7 mouse cellular contexts compared by ENCODE assay signal in the genomic region with DNA sequence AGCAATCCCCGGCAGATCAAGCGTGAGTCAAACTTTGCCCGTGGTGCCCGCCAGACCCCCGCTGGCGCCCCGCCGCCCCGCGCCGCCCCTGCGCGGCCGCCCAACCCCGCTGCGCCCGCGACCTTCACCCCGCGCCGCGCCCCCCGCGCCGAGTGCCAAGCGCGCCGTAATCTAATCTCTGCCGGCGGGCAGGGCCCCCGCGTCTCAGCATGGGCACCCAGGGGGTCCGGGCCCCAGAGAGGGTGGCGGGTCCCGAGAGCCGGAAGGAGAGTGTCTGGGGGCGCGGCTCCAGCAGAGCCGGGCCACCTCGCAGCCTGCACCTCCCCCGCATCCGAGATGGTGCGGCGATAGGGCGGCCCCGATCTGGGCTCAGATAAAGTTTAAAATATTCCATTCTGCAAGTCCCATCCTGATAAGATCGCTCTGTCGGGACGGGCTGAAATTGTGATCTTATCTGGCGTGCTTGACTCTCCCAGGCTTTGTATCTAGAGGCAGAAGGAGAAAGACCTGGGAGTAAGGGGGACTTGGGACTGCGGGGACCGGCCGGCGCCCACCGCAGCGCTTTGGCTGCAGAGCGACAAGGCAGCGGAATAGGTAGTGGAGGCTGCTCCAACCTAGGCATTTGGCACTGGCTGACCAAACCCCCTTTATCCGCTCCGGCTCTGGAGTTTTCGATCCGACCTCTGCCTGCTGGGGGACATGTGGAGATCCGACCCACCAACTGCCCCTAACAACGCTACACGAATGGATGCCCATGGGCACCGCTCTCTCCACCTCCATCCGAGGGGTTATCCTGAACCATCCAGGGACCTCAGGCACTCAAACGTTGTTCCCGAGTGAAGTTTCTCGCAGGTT. TPM values are rescaled to one million over a fixed set of nuclear protein-coding genes. Genes with fewer than 3 reads are reported as not detected.
DNase-seq lines count a peak whose midpoint lies in the region; ATAC-seq lines count a peak whose summit lies in the region.

No protein-coding gene starts in this region.

- H3K4me3 ChIP-seq in embryonic facial prominence, embryonic 14.5 days (ENCODE audit: low read depth, low read length) = peak overlapping the region; percentile 71
- peak overlapping the region; percentile 61 for H3K4me3 ChIP-seq in hindbrain, embryonic 15.5 days
- peak overlapping the region; percentile 99 for H3K4me3 ChIP-seq in liver, embryonic 11.5 days (ENCODE audit: low read depth, low read length)
- peak overlapping the region; percentile 60 for H3K4me3 ChIP-seq in neural tube, embryonic 11.5 days (ENCODE audit: low read depth, low read length)

- H3K9me3 ChIP-seq in embryonic facial prominence, embryonic 14.5 days (ENCODE audit: control insufficient read depth, low read length) = no peaks in the 10 kb centered on the region
- no peaks in the 10 kb centered on the region for H3K9me3 ChIP-seq in hindbrain, embryonic 15.5 days
- no peaks in the 10 kb centered on the region for H3K9me3 ChIP-seq in liver, embryonic 11.5 days (ENCODE audit: control insufficient read depth, low read length)
- no peaks in the 10 kb centered on the region for H3K9me3 ChIP-seq in neural tube, embryonic 11.5 days (ENCODE audit: control insufficient read depth, low read length)

- peak; percentile 21 to 33 for DNase-seq in CD8-positive naive resting alpha-beta T cell, adult 2 months (ENCODE audit: low read depth in 2 of 2, low spot score in 2 of 2)
- peak; percentile 37 for DNase-seq in Muller cell, postnatal 12 days (ENCODE audit: inconsistent ontology term)
- no peak for DNase-seq in embryonic facial prominence, embryonic 14.5 days (ENCODE audit: low spot score)
- no peak for DNase-seq in liver, embryonic 11.5 days (ENCODE audit: low spot score)
- DNase-seq in neural tube, embryonic 11.5 days (ENCODE audit: low spot score) = no peak
- DNase-seq in adipocyte (ENCODE audit: low spot score) = no peak

- no peak for ATAC-seq in embryonic facial prominence, embryonic 14.5 days (ENCODE audit: low read depth)
- ATAC-seq in hindbrain, embryonic 15.5 days (ENCODE audit: low FRiP score, low read depth) = no peak
- ATAC-seq in liver, embryonic 11.5 days (replicated peaks; ENCODE audit: low FRiP score) = no peak
- ATAC-seq in neural tube, embryonic 11.5 days (ENCODE audit: insufficient read depth, low FRiP score, low TSS enrichment) = no peak

- peak overlapping the region; percentile 63; the same call in 1 of the 2 replicates for H3K27ac ChIP-seq in embryonic facial prominence, embryonic 14.5 days (replicated peaks; ENCODE audit: low read depth, low read length)
- 0 out of 2 replicates have a peak overlapping the region, but pooled peaks have one; percentile 12 for H3K27ac ChIP-seq in hindbrain, embryonic 15.5 days (replicated peaks)
- peak overlapping the region; percentile 99 for H3K27ac ChIP-seq in liver, embryonic 11.5 days (ENCODE audit: low read depth, low read length)
- no peak overlapping the region for H3K27ac ChIP-seq in neural tube, embryonic 11.5 days (ENCODE audit: low read depth, low read length)

- peaks cover 24% of the 10 kb centered on the region for H3K27me3 ChIP-seq in embryonic facial prominence, embryonic 14.5 days (replicated peaks; ENCODE audit: control insufficient read depth, insufficient read depth, low read length)
- H3K27me3 ChIP-seq in hindbrain, embryonic 15.5 days = peaks cover 7% of the 10 kb centered on the region; the same call in 1 of the 2 replicates
- H3K27me3 ChIP-seq in liver, embryonic 11.5 days (replicated peaks; ENCODE audit: control insufficient read depth, insufficient read depth, low read length) = no peaks in the 10 kb centered on the region
- peaks cover 26% of the 10 kb centered on the region for H3K27me3 ChIP-seq in neural tube, embryonic 11.5 days (ENCODE audit: control insufficient read depth, insufficient read depth, low read length)

- H3K36me3 ChIP-seq in embryonic facial prominence, embryonic 14.5 days (ENCODE audit: control insufficient read depth, insufficient read depth, low read length) = no peaks in the 10 kb centered on the region
- H3K36me3 ChIP-seq in hindbrain, embryonic 15.5 days = no peaks in the 10 kb centered on the region
- peaks cover 5% of the 10 kb centered on the region; the same call in 1 of the 2 replicates for H3K36me3 ChIP-seq in liver, embryonic 11.5 days (ENCODE audit: control insufficient read depth, insufficient read depth, low read length)
- H3K36me3 ChIP-seq in neural tube, embryonic 11.5 days (ENCODE audit: control insufficient read depth, insufficient read depth, low read length) = no peaks in the 10 kb centered on the region

- H3K9ac ChIP-seq in embryonic facial prominence, embryonic 14.5 days (ENCODE audit: low read depth, low read length) = peak overlapping the region; percentile 76
- H3K9ac ChIP-seq in hindbrain, embryonic 15.5 days = peak overlapping the region; percentile 65
- H3K9ac ChIP-seq in liver, embryonic 11.5 days (ENCODE audit: low read depth, low read length) = peak overlapping the region; percentile 99
- peak overlapping the region; percentile 58 for H3K9ac ChIP-seq in neural tube, embryonic 11.5 days (ENCODE audit: low read length)

- peaks cover 27% of the 10 kb centered on the region for H3K4me1 ChIP-seq in embryonic facial prominence, embryonic 14.5 days (ENCODE audit: control insufficient read depth, insufficient read depth, low read length)
- H3K4me1 ChIP-seq in hindbrain, embryonic 15.5 days (replicated peaks) = peaks cover 34% of the 10 kb centered on the region
- peaks cover 45% of the 10 kb centered on the region for H3K4me1 ChIP-seq in liver, embryonic 11.5 days (replicated peaks; ENCODE audit: control insufficient read depth, insufficient read depth, low read length)
- peaks cover 25% of the 10 kb centered on the region for H3K4me1 ChIP-seq in neural tube, embryonic 11.5 days (ENCODE audit: control insufficient read depth, insufficient read depth, low read length)

- H3K4me2 ChIP-seq in embryonic facial prominence, embryonic 14.5 days (ENCODE audit: low read depth, low read length) = peak overlapping the region; percentile 99
- peak overlapping the region; percentile 97 for H3K4me2 ChIP-seq in hindbrain, embryonic 15.5 days
- peak overlapping the region; percentile 97 for H3K4me2 ChIP-seq in liver, embryonic 11.5 days
- peak overlapping the region; percentile 96 for H3K4me2 ChIP-seq in neural tube, embryonic 11.5 days (ENCODE audit: low read depth)

- 0% methylated on average over 31 of the region's 70 CpGs for WGBS in embryonic facial prominence, embryonic 14.5 days
- under 1% methylated on average over 70 of the region's 70 CpGs for WGBS in hindbrain, embryonic 15.5 days
- WGBS in liver, embryonic 11.5 days = under 1% methylated on average over 69 of the region's 70 CpGs
- WGBS in neural tube, embryonic 11.5 days = under 1% methylated on average over 56 of the region's 70 CpGs

RNA-seq across cellular contexts. Expression of a gene that starts 0.8 kb away (rescaled TPM):
- polyA plus RNA-seq in embryonic facial prominence, embryonic 14.5 days (2014; fragmentation: Nextera tagmentation; extraction: Ambion mirVana) = 1.7 and 1.9 TPM in 2 replicates
- polyA plus RNA-seq in hindbrain, embryonic 15.5 days (2015; fragmentation: Nextera tagmentation; extraction: Ambion mirVana) = 1.4 and 2.3 TPM in 2 replicates
- 22.7 and 26.5 TPM in 2 replicates for polyA plus RNA-seq in liver, embryonic 11.5 days (2014; fragmentation: Nextera tagmentation; extraction: Ambion mirVana)
- 1.2 and 1.5 TPM in 2 replicates for polyA plus RNA-seq in neural tube, embryonic 11.5 days (2014; fragmentation: Nextera tagmentation; extraction: Ambion mirVana)

Comparison
In these comparisons a context has a peak if more than half of its experiments do, and no peak if none do; other contexts are left out.
1. DNase-seq: peak in CD8-positive naive resting alpha-beta T cell, adult 2 months (2 of 2) and Muller cell, postnatal 12 days (single experiment); none in embryonic facial prominence, embryonic 14.5 days (single experiment), liver, embryonic 11.5 days (single experiment), neural tube, embryonic 11.5 days (single experiment) and adipocyte (single experiment).
2. Peak in every context shown above with its lines, with median percentiles within 50 percentile points of each other: H3K4me2 ChIP-seq, H3K4me3 ChIP-seq and H3K9ac ChIP-seq.